Mouse (Mus musculus): Measurements from ENCODE around the gene Atp9a.

DNA sequence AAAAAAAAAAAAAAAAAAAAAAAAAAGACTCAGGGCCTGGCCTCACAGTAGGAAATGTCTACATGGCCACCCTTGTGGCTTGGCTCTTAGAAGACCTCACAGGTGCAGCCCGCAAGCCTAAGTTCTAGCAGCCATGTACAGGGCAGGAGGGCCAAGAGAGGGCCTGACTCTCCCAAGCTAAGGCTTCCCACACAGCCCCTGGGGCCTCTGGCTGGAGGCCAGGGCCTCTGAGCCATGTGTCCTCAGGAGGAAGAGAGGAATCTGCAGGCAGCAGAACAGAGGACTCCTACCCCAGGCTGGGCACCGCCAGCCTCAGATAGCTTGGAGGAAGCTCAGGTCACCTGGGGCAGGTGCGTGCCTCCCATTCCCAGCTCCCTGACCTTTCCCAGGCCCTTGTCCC, 127.0 kb downstream of the Atp9a start:
- no peak for TF ChIP-seq POLR2A (IDR thresholded peaks at IDR 0.05; ENCODE audit: low read depth, low read length)
- TF ChIP-seq CTCF (IDR thresholded peaks at IDR 0.05; ENCODE audit: borderline replicate concordance, insufficient read depth, low read length) = no peak
